Mouse (Mus musculus): ENCODE measurements around the gene Rln1.
A peak's percentile ranks its signal among the peaks of the same experiment; 100 is the strongest.

Gene Rln1

DNA sequence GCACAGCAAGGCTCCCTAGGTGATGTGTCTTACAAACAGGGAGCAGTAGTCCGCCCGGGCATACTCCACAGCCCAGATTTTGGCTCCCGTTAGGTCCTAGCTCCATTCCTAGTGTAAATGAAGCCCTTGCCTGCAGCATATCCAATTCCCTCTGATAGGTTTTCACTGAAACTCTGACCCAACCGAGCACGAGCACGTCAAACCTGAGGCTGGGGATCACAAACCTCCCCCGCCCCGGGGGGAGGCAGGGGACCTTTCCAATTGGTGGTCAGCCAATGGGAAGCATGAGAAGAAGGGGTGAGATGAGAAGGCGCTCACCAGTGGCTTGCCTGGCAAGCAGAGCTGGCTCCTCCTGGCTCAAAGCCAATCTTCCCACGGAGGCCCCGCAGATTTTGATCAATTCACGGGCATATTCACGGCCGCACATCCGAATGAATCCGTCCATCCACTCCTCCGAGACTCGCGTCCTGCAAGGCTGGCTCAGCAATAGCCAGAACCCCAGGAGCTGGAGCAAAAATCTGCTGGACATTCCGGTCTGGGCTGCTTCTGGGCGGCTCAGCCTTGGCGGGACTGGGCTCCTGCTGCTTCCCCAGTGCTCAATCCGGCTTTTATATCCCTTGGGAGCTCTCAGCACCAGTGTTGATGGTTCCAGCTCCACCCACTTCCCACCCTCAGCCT is at the start of gene Rln1:
TSS of gene Rln1 (minus strand) at position 603 of the 678 bp plus-strand sequence.
- Histone ChIP-seq H3K36me3 (ENCODE audit: control insufficient read depth, insufficient read depth, low read length, poor library complexity, severe bottlenecking) (no peaks in the 10 kb centered on the region), H3K27me3 (ENCODE audit: control insufficient read depth, insufficient read depth, low read length, poor library complexity, severe bottlenecking) (no peaks in the 10 kb centered on the region)
- DNase-seq (ENCODE audit: low read depth, low spot score), result no peak

DNA sequence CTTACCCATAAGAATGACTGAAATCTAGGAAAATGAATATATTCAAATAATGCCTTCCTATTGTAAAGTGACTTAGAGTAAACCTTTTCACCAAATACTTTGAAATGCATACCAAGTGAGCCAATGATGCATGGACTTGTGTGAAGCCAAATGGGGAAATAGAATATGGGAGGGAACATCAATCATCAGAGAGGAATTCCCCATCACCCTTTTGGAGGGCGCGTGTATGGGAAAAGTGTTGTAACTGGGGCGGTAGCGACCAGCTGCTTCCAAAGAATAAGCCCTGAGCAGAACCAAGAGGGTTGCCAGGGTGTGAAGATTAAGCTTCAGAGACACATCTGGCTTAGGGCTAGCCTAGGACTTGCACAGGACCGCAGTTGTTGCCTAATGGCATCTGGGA is 48.9 kb upstream of the Rln1 start:
- Histone ChIP-seq H3K36me3 (ENCODE audit: control insufficient read depth, insufficient read depth, low read length, poor library complexity, severe bottlenecking) (peaks cover 17% of the 10 kb centered on the region), H3K27me3 (ENCODE audit: control insufficient read depth, insufficient read depth, low read length, poor library complexity, severe bottlenecking) (no peaks in the 10 kb centered on the region)
- DNase-seq (ENCODE audit: low read depth, low spot score), result no peak

DNA sequence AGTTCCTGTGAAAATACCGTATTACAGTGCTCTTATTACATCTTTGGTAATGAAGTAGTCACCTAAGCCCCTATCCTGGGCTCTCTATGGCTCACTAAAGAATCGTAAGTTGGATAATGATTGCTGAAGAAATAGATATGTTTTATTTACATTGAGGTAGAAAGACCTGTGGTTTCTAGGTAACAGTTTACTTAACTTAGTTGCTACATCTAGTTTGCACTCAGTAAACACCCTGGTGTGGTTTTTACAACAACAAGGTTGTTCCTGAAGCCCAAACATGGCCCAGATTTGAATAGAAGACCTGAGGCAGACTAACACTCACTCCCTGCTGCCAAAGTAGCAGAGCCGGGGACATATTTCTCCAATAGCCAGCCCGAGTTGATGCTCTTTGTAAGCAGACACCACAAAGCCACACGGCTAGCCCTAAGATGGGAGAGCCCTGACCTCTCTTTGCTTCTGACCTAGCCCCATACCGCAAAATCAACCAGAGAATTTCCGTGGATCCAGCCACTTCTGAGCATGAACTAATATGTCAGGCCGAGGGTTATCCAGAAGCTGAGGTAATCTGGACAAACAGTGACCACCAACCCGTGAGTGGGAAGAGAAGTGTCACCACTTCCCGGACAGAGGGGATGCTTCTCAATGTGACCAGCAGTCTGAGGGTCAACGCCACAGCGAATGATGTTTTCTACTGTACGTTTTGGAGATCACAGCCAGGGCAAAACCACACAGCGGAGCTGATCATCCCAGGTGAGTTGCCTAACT is 45.6 kb upstream of the Rln1 start:
- no peak for DNase-seq (ENCODE audit: low read depth, low spot score)
- H3K36me3 ChIP-seq (ENCODE audit: control insufficient read depth, insufficient read depth, low read length, poor library complexity, severe bottlenecking), result peaks cover 13% of the 10 kb centered on the region

DNA sequence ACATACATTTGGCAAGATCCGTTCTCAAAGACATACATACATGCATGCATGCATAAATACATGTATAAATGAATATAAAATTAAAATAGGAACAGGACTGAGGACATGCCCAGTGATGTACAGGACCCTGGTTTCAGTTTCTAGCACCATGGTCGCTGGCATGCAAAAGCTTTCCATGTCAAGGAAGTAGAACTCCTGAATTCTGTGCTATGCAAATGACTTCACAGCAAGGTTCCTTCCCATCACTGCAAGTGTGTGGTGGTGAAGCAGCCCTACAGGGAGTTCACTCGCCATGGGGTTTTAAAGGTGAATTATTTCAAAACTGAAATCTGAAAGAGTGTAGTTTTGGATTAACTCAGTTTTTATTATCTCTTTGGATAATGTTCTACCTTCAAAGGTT is 41.9 kb upstream of the Rln1 start:
- peaks cover 5% of the 10 kb centered on the region for H3K36me3 ChIP-seq (ENCODE audit: control insufficient read depth, insufficient read depth, low read length, poor library complexity, severe bottlenecking)
- H3K27me3 ChIP-seq (ENCODE audit: control insufficient read depth, insufficient read depth, low read length, poor library complexity, severe bottlenecking), result no peaks in the 10 kb centered on the region
- DNase-seq (ENCODE audit: low read depth, low spot score), result no peak

More for the DNA sequence above, 45.6 kb upstream of the Rln1 start:
- no peaks in the 10 kb centered on the region for H3K27me3 ChIP-seq (ENCODE audit: control insufficient read depth, insufficient read depth, low read length, poor library complexity, severe bottlenecking)

DNA sequence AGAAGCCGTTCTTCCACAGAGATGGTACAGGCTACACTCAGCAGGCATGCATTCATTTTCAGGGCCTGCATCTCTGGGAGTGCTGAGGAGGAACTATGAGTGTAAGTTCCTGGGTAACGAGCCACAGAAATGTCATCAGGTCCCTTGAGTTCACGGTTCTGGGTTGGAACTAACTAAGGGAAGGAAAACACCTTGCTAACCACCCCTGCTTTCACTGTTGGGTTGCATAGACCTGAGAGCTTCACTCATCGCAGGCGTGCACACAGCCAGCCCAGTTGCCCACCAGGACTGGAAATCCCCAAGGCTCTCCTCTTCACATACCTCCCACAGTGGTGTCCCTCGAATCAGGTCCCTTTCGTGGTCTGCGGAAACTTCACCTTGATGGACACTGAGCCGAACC is 40.5 kb upstream of the Rln1 start:
- no peak for DNase-seq (ENCODE audit: low read depth, low spot score)
- peaks cover 5% of the 10 kb centered on the region for H3K36me3 ChIP-seq (ENCODE audit: control insufficient read depth, insufficient read depth, low read length, poor library complexity, severe bottlenecking)
- H3K27me3 ChIP-seq (ENCODE audit: control insufficient read depth, insufficient read depth, low read length, poor library complexity, severe bottlenecking), result no peaks in the 10 kb centered on the region

DNA sequence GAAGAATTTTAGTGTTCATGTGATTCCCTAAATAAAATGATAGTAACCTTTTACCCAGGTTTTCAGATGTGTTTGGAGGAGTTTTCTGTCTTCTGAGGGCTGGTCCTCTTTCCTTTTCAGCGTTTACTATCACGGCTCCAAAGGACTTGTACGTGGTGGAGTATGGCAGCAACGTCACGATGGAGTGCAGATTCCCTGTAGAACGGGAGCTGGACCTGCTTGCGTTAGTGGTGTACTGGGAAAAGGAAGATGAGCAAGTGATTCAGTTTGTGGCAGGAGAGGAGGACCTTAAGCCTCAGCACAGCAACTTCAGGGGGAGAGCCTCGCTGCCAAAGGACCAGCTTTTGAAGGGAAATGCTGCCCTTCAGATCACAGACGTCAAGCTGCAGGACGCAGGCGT is 39.0 kb upstream of the Rln1 start:
- Histone ChIP-seq H3K27me3 (ENCODE audit: control insufficient read depth, insufficient read depth, low read length, poor library complexity, severe bottlenecking) (no peaks in the 10 kb centered on the region), H3K36me3 (ENCODE audit: control insufficient read depth, insufficient read depth, low read length, poor library complexity, severe bottlenecking) (peaks cover 5% of the 10 kb centered on the region; the same call in 1 of the 2 replicates)
- no peak for DNase-seq (ENCODE audit: low read depth, low spot score)

DNA sequence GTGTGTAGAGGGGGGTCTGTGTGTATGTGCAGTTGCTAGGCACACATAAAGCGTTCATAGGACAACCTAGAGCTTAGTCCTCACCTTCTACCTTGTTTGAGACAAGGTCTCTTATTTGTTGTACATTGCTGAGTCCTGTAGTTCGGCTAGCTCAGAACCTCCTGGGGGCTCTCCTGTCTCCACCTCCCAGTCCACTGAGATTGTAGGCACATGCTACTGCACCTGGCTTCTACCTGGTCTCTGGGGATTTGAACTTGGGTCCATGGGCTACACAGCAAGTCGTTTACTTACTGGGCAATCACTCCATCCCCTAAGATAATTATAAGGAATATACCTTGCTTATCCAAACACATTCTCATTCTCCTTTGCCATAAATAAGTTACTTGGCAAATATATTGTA is 38.2 kb upstream of the Rln1 start:
- peak; percentile 42 for DNase-seq (ENCODE audit: low read depth, low spot score)
- Histone ChIP-seq H3K27me3 (ENCODE audit: control insufficient read depth, insufficient read depth, low read length, poor library complexity, severe bottlenecking) (no peaks in the 10 kb centered on the region), H3K36me3 (ENCODE audit: control insufficient read depth, insufficient read depth, low read length, poor library complexity, severe bottlenecking) (peaks cover 5% of the 10 kb centered on the region; the same call in 1 of the 2 replicates)

DNA sequence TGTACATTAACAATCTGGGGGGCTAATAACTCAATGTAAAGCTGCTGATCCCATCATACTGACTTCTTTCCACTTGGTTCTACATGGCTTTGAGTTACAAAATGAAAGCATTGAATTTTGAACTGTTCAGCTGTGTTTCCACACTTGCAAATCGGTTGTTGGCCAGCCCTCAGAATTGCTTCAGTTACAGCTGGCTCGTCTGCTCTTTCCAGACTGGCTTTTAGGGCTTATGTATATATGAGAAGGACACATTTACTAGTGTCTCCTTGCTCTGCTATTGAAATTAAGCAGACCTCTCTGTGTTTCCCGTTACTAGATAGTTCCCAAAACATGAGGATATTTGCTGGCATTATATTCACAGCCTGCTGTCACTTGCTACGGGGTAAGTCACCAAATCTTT is 37.7 kb upstream of the Rln1 start:
- H3K36me3 ChIP-seq (ENCODE audit: control insufficient read depth, insufficient read depth, low read length, poor library complexity, severe bottlenecking), result peaks cover 4% of the 10 kb centered on the region; the same call in 1 of the 2 replicates
- peak; percentile 39 for DNase-seq (ENCODE audit: low read depth, low spot score)
- H3K27me3 ChIP-seq (ENCODE audit: control insufficient read depth, insufficient read depth, low read length, poor library complexity, severe bottlenecking), result no peaks in the 10 kb centered on the region

DNA sequence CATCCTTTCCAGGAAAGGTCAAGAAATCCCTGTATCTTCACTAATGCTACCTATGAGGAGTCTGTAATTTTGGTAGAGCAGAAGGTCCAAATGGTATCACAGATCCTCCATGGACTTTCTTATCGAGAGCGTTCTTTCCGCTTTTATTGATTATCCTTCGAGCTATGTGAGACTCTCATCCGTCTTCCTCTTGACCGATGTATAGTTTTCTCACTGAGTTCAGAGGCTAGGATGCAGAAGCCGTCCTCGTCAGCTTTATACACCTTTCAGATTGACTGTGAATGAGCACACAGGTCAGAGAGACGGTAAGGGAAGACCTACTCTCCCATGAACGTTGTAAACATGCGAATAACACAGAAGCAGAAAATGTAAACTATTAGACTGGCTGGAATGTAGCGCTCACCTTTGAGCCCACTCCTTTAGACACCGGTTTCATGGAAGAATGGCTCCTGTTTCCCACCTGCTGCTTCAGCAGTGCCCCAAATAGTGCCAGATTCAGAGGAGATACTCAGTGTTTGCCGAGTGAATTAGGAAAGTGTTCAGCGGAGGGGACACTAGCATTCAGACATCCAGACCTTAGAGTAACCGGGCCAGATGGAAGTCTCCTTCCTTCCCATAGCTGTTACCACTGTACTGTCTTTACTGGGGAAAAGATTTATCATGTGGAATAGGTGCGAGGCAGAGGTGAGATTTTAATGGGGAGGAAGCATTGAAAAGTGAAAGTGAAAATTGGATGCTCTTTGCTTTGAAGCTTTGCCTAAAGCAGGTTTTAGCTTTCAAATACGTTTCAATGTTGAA is 37.0 kb upstream of the Rln1 start:
- peak; percentile 39 for DNase-seq (ENCODE audit: low read depth, low spot score)
- Histone ChIP-seq H3K27me3 (ENCODE audit: control insufficient read depth, insufficient read depth, low read length, poor library complexity, severe bottlenecking) (no peaks in the 10 kb centered on the region), H3K36me3 (ENCODE audit: control insufficient read depth, insufficient read depth, low read length, poor library complexity, severe bottlenecking) (peaks cover 3% of the 10 kb centered on the region; the same call in 1 of the 2 replicates)

DNA sequence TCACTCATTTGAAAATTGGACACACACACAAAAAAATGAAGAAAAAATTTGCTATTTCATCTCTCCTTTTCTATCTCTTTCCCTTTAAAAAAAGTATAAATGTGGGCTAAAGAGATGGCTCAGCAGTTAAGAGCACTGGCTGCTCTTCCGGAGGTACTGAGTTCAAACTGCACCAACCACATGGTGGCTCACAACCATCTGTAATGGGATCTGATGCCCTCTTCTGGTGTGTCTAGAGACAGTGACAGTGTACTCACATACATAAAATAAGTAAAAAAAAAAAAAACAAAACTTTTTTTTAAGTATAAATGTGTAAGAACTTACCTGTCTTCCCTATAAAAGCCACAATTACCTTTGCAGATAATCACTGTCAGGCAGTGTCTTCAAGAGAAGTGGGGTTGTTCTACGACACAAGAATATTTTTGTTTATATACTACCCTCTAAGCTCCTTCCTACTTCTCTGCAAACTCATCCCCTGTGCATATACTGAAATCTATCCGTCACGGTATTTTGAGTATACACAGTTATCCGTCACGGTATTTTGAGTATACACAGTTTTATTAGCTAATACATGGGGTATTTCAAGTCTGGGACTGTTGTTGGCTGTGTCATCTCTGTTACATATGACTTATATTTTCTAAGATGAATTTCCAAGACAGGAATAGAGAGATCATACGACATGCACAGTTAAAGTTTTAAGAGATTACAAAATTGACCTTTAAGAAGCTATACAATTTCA is 36.2 kb upstream of the Rln1 start:
- Histone ChIP-seq H3K27me3 (ENCODE audit: control insufficient read depth, insufficient read depth, low read length, poor library complexity, severe bottlenecking) (no peaks in the 10 kb centered on the region), H3K36me3 (ENCODE audit: control insufficient read depth, insufficient read depth, low read length, poor library complexity, severe bottlenecking) (peaks cover 2% of the 10 kb centered on the region; the same call in 1 of the 2 replicates)
- DNase-seq (ENCODE audit: low read depth, low spot score), result peak; percentile 21

DNA sequence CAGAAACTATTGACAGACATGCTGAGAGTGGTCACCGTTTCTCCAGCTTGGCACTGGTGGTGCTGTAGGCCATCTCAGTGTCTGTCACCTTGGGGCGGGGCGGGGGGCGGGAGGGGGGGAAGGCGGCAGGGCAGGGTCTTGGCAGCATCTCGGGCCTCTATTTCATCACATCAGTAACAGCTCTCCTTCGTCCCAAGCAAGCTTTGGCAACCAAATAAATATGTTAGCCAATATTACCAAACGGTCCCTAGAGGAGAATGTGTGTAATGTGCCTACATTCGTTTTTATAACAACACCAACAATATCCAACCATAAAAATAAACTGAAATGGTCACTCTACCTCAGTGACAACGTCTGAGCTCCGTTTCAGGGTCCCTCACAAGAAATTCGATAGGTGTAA is 35.6 kb upstream of the Rln1 start:
- Histone ChIP-seq H3K27me3 (ENCODE audit: control insufficient read depth, insufficient read depth, low read length, poor library complexity, severe bottlenecking) (no peaks in the 10 kb centered on the region), H3K36me3 (ENCODE audit: control insufficient read depth, insufficient read depth, low read length, poor library complexity, severe bottlenecking) (peaks cover 2% of the 10 kb centered on the region; the same call in 1 of the 2 replicates)
- DNase-seq (ENCODE audit: low read depth, low spot score), result no peak

DNA sequence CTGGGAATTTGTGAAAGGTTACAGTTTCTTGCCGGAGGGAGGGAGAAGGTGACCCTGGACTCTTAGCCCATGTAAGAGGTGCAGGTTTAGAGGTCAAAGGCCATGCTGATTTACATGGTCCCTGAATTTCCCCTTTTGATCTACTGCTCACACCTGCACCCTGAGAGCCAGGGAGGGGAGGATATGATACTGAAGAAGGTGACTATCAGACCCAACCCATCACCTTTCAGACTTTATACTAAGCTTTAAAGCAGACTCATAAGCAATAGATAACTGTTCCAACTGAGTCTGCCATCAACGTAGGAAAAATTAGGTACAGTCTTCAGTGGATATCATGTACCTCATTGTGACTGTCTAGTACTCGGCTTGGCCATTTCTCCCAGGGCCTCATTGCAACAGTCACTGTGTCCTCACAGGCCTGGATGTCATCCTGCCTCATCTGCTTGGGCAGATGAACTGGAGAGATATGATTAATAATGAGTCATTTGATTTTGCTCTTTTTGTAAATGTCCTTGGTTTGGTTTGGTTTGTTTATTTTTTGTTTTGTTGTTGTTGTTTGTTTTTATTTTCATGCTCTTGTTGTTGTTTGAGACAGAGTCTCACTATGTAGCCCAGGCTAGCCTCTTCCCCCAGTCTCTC is 34.3 kb upstream of the Rln1 start:
- no peaks in the 10 kb centered on the region for H3K27me3 ChIP-seq (ENCODE audit: control insufficient read depth, insufficient read depth, low read length, poor library complexity, severe bottlenecking)
- no peaks in the 10 kb centered on the region for H3K36me3 ChIP-seq (ENCODE audit: control insufficient read depth, insufficient read depth, low read length, poor library complexity, severe bottlenecking)
- peak; percentile 67 for DNase-seq (ENCODE audit: low read depth, low spot score)

DNA sequence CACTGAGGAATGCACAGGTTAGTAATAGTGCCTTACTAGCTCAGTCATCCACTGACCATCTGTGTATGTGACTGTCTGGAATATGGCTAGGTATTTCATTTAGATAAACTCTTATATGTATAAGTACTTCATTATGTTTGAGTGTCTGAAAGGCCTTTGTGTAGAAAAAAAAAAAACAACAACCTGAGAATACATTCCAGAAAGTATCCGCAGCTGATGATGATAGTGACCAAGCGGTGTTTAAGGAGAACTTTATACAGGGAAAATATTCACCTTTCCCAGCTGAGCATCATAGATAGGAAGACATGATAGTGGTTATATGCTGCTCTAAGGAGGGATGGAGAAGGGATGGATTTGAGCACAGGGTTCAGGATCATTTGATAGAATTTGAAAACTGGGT is 33.6 kb upstream of the Rln1 start:
- DNase-seq (ENCODE audit: low read depth, low spot score), result no peak
- Histone ChIP-seq H3K36me3 (ENCODE audit: control insufficient read depth, insufficient read depth, low read length, poor library complexity, severe bottlenecking) (no peaks in the 10 kb centered on the region), H3K27me3 (ENCODE audit: control insufficient read depth, insufficient read depth, low read length, poor library complexity, severe bottlenecking) (no peaks in the 10 kb centered on the region)
